Mouse (Mus musculus) layer of hippocampus, postnatal 36 days (tissue): ENCODE data around the gene Uncx. TPM values are rescaled to one million over a fixed set of nuclear protein-coding genes. Genes with fewer than 3 reads are reported as not detected.

Source experiments
- DNase-seq, 2 experiments: peaks; one replicate each; pipeline ENCODE4 v3.0.0; 2022
- total RNA-seq, 2 experiments: library from RNA; stranded (reverse); gene quantifications; 2 replicates each; pipeline ENCODE4 v1.2.3; 2021

The Uncx gene
- total RNA-seq, 2 experiments from 2014 or later: 0.12 TPM; not detected in 1

GRCm38 (mm10) chr5:139543650-139544270 lies 466 bp downstream of the Uncx start:
- no peak for DNase-seq

- DNase-seq: no peak
These were observed 1.2 kb downstream of the Uncx start for GRCm38 (mm10) chr5:139544271-139545135.

GRCm38 (mm10) chr5:139545221-139545620 lies 1.9 kb downstream of the Uncx start:
- DNase-seq: no peak

GRCm38 (mm10) chr5:139545673-139546335 lies 2.5 kb downstream of the Uncx start:
- DNase-seq: no peak

GRCm38 (mm10) chr5:139546336-139546770 lies 3.1 kb downstream of the Uncx start:
- no peak for DNase-seq

- no peak for DNase-seq
These were observed 3.6 kb downstream of the Uncx start for GRCm38 (mm10) chr5:139546771-139547420.

- no peak for DNase-seq
These were observed 4.2 kb downstream of the Uncx start for GRCm38 (mm10) chr5:139547421-139547931.

GRCm38 (mm10) chr5:139553446-139554273 lies 10.4 kb downstream of the Uncx start:
- no peak for DNase-seq

- no peak for DNase-seq
These were observed 11.4 kb downstream of the Uncx start for GRCm38 (mm10) chr5:139554478-139555335.

- no peak for DNase-seq
These were observed 12.3 kb downstream of the Uncx start for GRCm38 (mm10) chr5:139555476-139556115.

- DNase-seq: no peak
These were observed 12.9 kb downstream of the Uncx start for GRCm38 (mm10) chr5:139556116-139556678.

- DNase-seq: no peak
These were observed 13.8 kb downstream of the Uncx start for GRCm38 (mm10) chr5:139557079-139557478.

GRCm38 (mm10) chr5:139557531-139558467 lies 14.5 kb downstream of the Uncx start:
- no peak for DNase-seq

GRCm38 (mm10) chr5:139558468-139558804 lies 15.1 kb downstream of the Uncx start:
- no peak for DNase-seq

GRCm38 (mm10) chr5:139558917-139559660 lies 15.8 kb downstream of the Uncx start:
- DNase-seq: no peak

GRCm38 (mm10) chr5:139559782-139560181 lies 16.5 kb downstream of the Uncx start:
- no peak for DNase-seq

- DNase-seq: no peak
These were observed 18.2 kb downstream of the Uncx start for GRCm38 (mm10) chr5:139561363-139562001.
